Mouse (Mus musculus) midbrain, embryonic 15.5 days (tissue): ENCODE results near the gene Mrgpra2b. TPM values are rescaled to one million over a fixed set of nuclear protein-coding genes. Genes with fewer than 3 reads are reported as not detected.
"Not testable (repeated sequence)": the region's sequence is repeated elsewhere in the genome, so short reads cannot be mapped to it uniquely, and the experiment has no call there.

Source experiments
- ATAC-seq: fragments of 200-750 bp; cut with Nextera tagmentation; replicated peaks from 2 replicates; pipeline ENCODE4 v1.8.0; 2017; ENCODE audit warnings: moderate TSS enrichment
- H3K27ac ChIP-seq: fragments of 300-500 bp; sonication (generic); 2 replicates; pipeline ENCODE4 v1.5.1; 2015; ENCODE audit warnings: mild to moderate bottlenecking, inconsistent platforms
- H3K27me3 ChIP-seq: fragments of 300-500 bp; sonication (generic); replicated peaks from 2 replicates; pipeline ENCODE4 v1.6.1; 2015; ENCODE audit warnings: inconsistent platforms
- H3K36me3 ChIP-seq: fragments of 300-500 bp; sonication (generic); replicated peaks from 2 replicates; pipeline ENCODE4 v1.6.1; 2015; ENCODE audit warnings: inconsistent platforms
- H3K4me1 ChIP-seq: fragments of 300-500 bp; sonication (generic); 2 replicates; pipeline ENCODE4 v1.6.1; 2015; ENCODE audit warnings: inconsistent platforms
- H3K4me2 ChIP-seq: fragments of 300-500 bp; sonication (generic); 2 replicates; pipeline ENCODE4 v1.6.1; 2015; ENCODE audit warnings: inconsistent platforms, mild to moderate bottlenecking, moderate library complexity
- H3K4me3 ChIP-seq: fragments of 300-500 bp; sonication (generic); 2 replicates; pipeline ENCODE4 v1.5.1; 2015; ENCODE audit warnings: mild to moderate bottlenecking, inconsistent platforms
- H3K9ac ChIP-seq: fragments of 300-500 bp; sonication (generic); 2 replicates; pipeline ENCODE4 v1.6.1; 2015; ENCODE audit warnings: mild to moderate bottlenecking, inconsistent platforms
- H3K9me3 ChIP-seq: fragments of 300-500 bp; sonication (generic); 2 replicates; pipeline ENCODE4 v1.6.1; 2016; ENCODE audit warnings: inconsistent platforms
- WGBS: fragments of 180-500 bp; shearing (Covaris S2); methylation state at CpG from one replicate; pipeline ENCODE4 v1.1.7; 2015; ENCODE audit warnings: mixed read lengths; 5-methylcytosine and 5-hydroxymethylcytosine counted together
- polyA plus RNA-seq: library from polyadenylated mRNA; unstranded; fragments of >200 nt; fragmentation: Nextera tagmentation; extraction: Ambion mirVana; gene quantifications from 2 replicates; pipeline ENCODE4 v1.2.1, GENCODE M21; 2015

The Mrgpra2b gene
- not detected in 2 replicates for polyA plus RNA-seq

DNA sequence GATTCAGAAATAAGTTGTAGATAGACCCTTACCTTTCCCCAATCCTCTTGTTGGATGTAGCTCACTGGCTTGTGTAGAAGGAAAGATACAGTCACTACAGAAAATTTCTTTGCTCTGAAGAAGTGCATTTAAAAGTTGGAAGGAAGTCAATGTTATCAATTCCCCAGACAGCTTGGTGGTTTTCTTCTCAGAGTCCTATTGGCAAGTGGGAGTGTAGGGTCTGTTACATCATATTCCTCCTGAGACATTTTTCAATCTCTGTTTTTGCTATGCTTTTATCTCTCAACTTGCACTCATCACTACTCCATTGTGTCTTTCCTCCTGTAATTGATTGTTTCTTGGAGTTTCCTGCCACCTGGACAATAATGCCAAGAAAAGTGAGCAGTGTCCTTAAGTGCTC lies at the start of gene Mrgpra2b:
Gene Mrgpra2b, minus strand, starts transcription at position 101 of the 400 bp plus-strand sequence.
- H3K9me3 ChIP-seq, result peaks cover 5% of the 10 kb centered on the region; the same call in 1 of the 2 replicates
- H3K4me3 ChIP-seq, result no peak within 1 kb of the TSS
- no peak for ATAC-seq
- H3K9ac ChIP-seq, result no peak within 1 kb of the TSS
- no peak within 1 kb of the TSS for H3K4me2 ChIP-seq
- no peaks in the 10 kb centered on the region for H3K27me3 ChIP-seq
- no peak within 1 kb of the TSS for H3K27ac ChIP-seq
- H3K4me1 ChIP-seq, result no peaks in the 10 kb centered on the region
- no peaks in the 10 kb centered on the region for H3K36me3 ChIP-seq

DNA sequence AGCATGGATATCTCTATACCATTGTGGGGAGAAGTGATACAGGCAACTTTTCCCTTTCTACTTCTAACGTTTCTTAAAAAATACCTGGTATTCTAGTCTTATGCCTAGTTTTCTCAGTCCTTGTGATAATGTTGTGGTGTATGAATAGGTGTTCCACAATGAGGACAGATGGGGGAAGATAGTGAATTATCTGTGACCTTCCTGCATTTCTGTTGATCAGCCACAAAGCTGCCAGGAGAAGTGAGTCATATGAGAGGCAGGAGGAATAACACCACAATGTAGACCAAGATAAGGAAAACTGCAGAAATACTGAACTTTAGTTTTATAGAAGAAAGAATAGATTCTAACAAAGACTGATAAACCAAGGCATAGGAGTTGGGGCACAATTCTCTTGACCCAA lies 12.3 kb downstream of the Mrgpra2b start:
- no peak overlapping the region for H3K4me2 ChIP-seq
- H3K36me3 ChIP-seq, result no peaks in the 10 kb centered on the region
- no peaks in the 10 kb centered on the region for H3K27me3 ChIP-seq
- no peak for ATAC-seq
- no peak overlapping the region for H3K4me3 ChIP-seq
- peaks cover 19% of the 10 kb centered on the region for H3K9me3 ChIP-seq
- no peaks in the 10 kb centered on the region for H3K4me1 ChIP-seq
- no peak overlapping the region for H3K9ac ChIP-seq
- 91% methylated on average over 1 of the region's 1 CpGs for WGBS
- H3K27ac ChIP-seq, result no peak overlapping the region

DNA sequence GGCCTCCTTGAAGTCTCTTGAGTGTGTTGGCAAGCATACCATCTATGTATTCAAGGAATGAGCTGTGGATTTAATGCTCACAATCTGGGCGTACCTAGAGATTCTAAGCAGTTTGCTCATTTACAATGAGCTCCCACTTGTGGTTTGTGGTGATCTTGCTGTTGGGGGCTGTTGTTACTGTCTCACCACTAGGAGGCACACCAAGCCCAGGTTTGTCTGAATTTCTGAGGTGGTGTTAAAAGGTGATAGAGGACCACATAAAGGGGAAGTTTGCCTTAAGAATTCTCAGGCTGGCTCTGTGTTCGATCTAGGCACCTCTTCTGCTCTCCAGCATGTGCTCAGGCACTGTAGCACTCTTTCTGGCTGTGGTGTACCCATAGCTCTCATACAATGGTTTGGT lies 13.6 kb downstream of the Mrgpra2b start:
- Histone ChIP-seq H3K27ac (no peak overlapping the region), H3K27me3 (no peaks in the 10 kb centered on the region), H3K9ac (no peak overlapping the region), H3K4me3 (no peak overlapping the region), H3K9me3 (peaks cover 14% of the 10 kb centered on the region), H3K4me1 (no peaks in the 10 kb centered on the region), H3K4me2 (no peak overlapping the region), H3K36me3 (no peaks in the 10 kb centered on the region)
- no peak for ATAC-seq
- WGBS, result 75% methylated on average over 2 of the region's 2 CpGs

DNA sequence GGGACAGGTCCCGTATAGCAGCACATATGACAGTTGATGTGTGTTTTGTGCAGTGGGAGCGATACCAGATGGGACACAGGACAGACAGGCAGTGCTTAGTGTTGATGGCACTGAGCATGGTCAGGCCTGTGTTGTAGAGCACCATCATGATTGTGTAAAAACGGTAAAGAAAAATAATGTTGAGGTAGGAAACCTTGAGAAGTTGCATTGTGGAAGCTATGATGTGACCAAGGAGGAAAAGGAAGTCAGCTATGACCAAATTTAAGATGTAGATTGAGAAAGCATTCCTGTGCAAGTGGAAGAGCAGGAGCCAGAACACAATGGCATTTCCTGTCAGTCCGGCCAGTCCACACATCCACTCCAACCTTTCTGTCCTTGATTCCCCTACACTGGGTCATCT lies 25.7 kb downstream of the Mrgpra2b start:
- Histone ChIP-seq H3K4me3 (no peak overlapping the region), H3K9me3 (peaks cover 25% of the 10 kb centered on the region), H3K36me3 (no peaks in the 10 kb centered on the region), H3K27me3 (no peaks in the 10 kb centered on the region), H3K27ac (no peak overlapping the region), H3K4me2 (no peak overlapping the region), H3K4me1 (no peaks in the 10 kb centered on the region), H3K9ac (no peak overlapping the region)
- WGBS, result 87% methylated on average over 4 of the region's 4 CpGs
- ATAC-seq, result no peak

DNA sequence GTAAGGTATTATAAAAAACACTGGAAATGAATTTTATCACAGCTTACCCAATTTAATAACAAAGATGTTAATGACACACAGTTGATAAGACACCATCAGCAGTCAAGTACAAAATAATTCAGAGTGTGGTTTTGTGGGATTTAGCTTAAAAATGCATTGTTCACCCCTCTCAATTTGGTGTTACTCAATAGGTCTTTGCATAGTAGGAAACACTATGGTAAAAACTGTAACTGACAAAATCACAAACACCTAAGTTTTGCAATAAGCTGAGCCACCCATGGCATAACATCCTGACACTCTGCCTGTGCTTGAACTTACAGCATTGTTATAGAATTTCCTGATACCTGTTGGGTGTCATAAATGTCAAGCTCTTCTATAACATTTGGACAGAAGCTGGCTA lies 37.4 kb downstream of the Mrgpra2b start:
- not testable (repeated sequence) for H3K9ac ChIP-seq, H3K27ac ChIP-seq, H3K4me2 ChIP-seq, H3K36me3 ChIP-seq, H3K27me3 ChIP-seq, H3K4me3 ChIP-seq, H3K4me1 ChIP-seq, ATAC-seq
- peaks cover 10% of the 10 kb centered on the region; the same call in 1 of the 2 replicates for H3K9me3 ChIP-seq

DNA sequence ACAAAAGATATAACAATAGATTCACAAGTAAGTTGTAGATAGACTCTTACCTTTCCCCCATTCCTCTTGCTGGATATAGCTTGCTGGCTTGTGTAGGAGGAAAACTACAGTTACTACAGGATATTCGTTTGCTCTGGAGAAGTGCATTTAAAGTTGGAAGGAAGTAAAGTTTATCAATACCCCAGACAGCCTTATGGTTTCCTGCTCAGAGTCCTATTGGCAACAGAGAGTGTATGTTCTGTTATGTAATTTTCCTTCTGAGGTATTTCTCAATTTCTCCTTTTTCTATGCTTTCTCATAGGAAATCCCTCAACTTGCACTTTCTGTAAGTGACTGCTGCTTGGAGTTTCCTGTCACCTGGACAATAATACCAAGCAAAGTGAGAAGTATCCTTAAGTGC lies 39.2 kb downstream of the Mrgpra2b start:
- not testable (repeated sequence) for H3K36me3 ChIP-seq, H3K27ac ChIP-seq, H3K4me1 ChIP-seq, H3K9ac ChIP-seq, H3K4me2 ChIP-seq, H3K4me3 ChIP-seq, H3K9me3 ChIP-seq, H3K27me3 ChIP-seq, ATAC-seq
- WGBS, result no CpG with 5 or more reads among the region's 1 CpGs

DNA sequence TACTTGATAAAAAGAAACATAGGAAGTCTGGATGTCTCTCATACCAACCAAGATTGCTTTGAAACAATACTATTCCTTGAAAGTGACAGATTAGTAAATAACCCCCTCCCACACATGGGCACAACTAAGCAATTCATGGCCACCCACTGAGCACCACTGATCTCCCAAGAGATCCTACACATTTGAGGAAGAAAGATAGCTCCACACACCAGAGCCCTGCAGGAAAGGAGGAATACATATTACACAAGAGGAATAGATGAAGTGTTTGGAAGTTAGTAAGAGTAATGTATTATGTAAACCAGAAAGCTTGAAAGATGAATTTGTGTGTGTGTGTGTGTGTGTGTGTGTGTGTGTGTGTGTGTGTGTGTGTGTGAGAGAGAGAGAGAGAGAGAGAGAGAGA lies 45.5 kb downstream of the Mrgpra2b start:
- H3K9ac ChIP-seq, H3K4me1 ChIP-seq, H3K27me3 ChIP-seq, H3K4me2 ChIP-seq, H3K36me3 ChIP-seq, H3K9me3 ChIP-seq, H3K4me3 ChIP-seq, H3K27ac ChIP-seq, ATAC-seq: not testable (repeated sequence)

DNA sequence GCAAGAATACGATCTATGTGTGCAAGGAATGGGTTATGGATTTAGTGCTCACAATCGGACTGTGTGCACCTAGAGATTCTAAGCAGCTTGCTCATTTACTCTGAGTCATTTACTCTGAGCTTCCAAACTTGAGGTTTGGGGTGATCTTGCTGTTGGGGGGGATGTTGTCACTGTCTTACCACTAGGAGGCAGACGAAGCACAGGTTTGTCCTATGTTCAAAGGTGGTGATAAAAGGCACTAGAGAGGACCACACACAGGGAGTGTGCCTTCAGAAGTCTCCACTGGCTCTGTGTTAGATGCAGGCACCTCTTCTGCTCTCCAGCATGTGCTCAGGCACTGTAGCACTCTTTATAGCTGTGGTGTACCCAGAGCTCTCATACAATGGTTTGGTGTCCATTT lies 54.8 kb downstream of the Mrgpra2b start:
- not testable (repeated sequence) for H3K4me3 ChIP-seq, H3K36me3 ChIP-seq, H3K9me3 ChIP-seq, H3K27me3 ChIP-seq, ATAC-seq, H3K9ac ChIP-seq, H3K4me2 ChIP-seq, H3K4me1 ChIP-seq, H3K27ac ChIP-seq
- WGBS, result 56% methylated on average over 2 of the region's 3 CpGs

DNA sequence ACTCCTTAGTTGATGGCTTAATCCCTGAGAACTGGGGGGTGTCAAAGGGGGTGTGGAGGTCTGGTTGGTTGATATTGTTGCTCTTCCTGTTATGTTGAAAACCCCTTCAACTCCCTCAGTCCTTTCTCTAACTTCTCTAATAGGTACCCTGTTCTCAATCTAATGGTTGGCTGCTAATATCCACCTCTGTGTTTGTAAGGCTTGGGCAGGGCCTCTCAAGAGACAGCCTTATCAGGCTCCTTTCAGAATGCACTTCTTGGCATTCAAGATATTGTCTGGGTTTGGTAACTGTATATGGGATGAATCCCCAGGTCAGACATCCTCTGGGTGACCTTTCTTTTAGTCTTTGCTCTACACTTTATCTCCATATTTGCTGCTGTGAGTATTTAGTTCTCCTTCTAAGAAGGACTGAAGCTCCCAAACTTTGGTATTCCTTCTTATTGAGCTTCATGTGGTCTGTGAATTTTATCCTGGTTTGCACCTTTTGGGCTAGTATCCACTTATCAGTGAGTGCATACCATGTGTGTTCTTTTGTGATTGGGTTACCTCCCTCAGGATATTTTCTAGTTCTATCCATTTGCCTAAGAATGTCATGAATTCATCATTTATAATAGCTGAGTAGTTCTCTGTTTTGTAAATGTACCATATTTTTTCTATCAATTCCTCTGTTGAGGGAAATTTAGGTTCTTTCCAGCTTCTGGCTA lies 63.2 kb downstream of the Mrgpra2b start:
- H3K36me3 ChIP-seq, H3K4me3 ChIP-seq, H3K9ac ChIP-seq, H3K27ac ChIP-seq, ATAC-seq, H3K4me1 ChIP-seq, H3K27me3 ChIP-seq, H3K4me2 ChIP-seq, H3K9me3 ChIP-seq: not testable (repeated sequence)

DNA sequence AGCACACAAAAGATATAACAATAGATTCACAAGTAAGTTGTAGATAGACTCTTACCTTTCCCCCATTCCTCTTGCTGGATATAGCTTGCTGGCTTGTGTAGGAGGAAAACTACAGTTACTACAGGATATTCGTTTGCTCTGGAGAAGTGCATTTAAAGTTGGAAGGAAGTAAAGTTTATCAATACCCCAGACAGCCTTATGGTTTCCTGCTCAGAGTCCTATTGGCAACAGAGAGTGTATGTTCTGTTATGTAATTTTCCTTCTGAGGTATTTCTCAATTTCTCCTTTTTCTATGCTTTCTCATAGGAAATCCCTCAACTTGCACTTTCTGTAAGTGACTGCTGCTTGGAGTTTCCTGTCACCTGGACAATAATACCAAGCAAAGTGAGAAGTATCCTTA lies 76.6 kb downstream of the Mrgpra2b start, which contains the start of gene Mrgpra2a:
Gene Mrgpra2a, minus strand, starts transcription at position 125 of the 400 bp plus-strand sequence.
- not testable (repeated sequence) for H3K4me3 ChIP-seq, H3K4me2 ChIP-seq, H3K36me3 ChIP-seq, H3K9me3 ChIP-seq, H3K27ac ChIP-seq, ATAC-seq, H3K9ac ChIP-seq, H3K27me3 ChIP-seq, H3K4me1 ChIP-seq
- no CpG with 5 or more reads among the region's 1 CpGs for WGBS

DNA sequence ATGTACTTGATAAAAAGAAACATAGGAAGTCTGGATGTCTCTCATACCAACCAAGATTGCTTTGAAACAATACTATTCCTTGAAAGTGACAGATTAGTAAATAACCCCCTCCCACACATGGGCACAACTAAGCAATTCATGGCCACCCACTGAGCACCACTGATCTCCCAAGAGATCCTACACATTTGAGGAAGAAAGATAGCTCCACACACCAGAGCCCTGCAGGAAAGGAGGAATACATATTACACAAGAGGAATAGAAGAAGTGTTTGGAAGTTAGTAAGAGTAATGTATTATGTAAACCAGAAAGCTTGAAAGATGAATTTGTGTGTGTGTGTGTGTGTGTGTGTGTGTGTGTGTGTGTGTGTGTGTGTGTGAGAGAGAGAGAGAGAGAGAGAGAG lies 82.9 kb downstream of the Mrgpra2b start:
- H3K4me3 ChIP-seq, result not testable (repeated sequence)

DNA sequence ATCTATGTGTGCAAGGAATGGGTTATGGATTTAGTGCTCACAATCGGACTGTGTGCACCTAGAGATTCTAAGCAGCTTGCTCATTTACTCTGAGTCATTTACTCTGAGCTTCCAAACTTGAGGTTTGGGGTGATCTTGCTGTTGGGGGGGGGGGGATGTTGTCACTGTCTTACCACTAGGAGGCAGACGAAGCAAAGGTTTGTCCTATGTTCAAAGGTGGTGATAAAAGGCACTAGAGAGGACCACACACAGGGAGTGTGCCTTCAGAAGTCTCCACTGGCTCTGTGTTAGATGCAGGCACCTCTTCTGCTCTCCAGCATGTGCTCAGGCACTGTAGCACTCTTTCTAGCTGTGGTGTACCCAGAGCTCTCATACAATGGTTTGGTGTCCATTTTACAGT lies 92.2 kb downstream of the Mrgpra2b start:
- not testable (repeated sequence) for H3K36me3 ChIP-seq, H3K27ac ChIP-seq, H3K9ac ChIP-seq, H3K4me3 ChIP-seq, ATAC-seq, H3K27me3 ChIP-seq, H3K9me3 ChIP-seq, H3K4me2 ChIP-seq, H3K4me1 ChIP-seq
- 13% methylated on average over 1 of the region's 2 CpGs for whole genome bisulfite sequencing

More for the DNA sequence above, 82.9 kb downstream of the Mrgpra2b start:
- not testable (repeated sequence) for H3K9ac ChIP-seq, H3K27me3 ChIP-seq, H3K9me3 ChIP-seq, H3K36me3 ChIP-seq, H3K4me2 ChIP-seq, H3K4me1 ChIP-seq, H3K27ac ChIP-seq, ATAC-seq

DNA sequence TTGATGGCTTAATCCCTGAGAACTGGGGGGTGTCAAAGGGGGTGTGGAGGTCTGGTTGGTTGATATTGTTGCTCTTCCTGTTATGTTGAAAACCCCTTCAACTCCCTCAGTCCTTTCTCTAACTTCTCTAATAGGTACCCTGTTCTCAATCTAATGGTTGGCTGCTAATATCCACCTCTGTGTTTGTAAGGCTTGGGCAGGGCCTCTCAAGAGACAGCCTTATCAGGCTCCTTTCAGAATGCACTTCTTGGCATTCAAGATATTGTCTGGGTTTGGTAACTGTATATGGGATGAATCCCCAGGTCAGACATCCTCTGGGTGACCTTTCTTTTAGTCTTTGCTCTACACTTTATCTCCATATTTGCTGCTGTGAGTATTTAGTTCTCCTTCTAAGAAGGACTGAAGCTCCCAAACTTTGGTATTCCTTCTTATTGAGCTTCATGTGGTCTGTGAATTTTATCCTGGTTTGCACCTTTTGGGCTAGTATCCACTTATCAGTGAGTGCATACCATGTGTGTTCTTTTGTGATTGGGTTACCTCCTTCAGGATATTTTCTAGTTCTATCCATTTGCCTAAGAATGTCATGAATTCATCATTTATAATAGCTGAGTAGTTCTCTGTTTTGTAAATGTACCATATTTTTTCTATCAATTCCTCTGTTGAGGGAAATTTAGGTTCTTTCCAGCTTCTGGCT lies 100.7 kb downstream of the Mrgpra2b start:
- H3K4me2 ChIP-seq, H3K9me3 ChIP-seq: not testable (repeated sequence)

More for the DNA sequence above, 100.7 kb downstream of the Mrgpra2b start:
- H3K27me3 ChIP-seq, H3K36me3 ChIP-seq, H3K9ac ChIP-seq, H3K4me3 ChIP-seq, H3K4me1 ChIP-seq, ATAC-seq, H3K27ac ChIP-seq: not testable (repeated sequence)
